Mouse (Mus musculus) c-Kit-positive CD71-positive TER-119-positive erythroid progenitor cells, embryonic 14.5 days (primary cell): ENCODE results near the gene Cstad.

Source experiments
- DNase-seq: peaks from one replicate; pipeline ENCODE4 v3.0.0-alpha.2; 2013; ENCODE audit warnings: low spot score

Cstad gene

DNA sequence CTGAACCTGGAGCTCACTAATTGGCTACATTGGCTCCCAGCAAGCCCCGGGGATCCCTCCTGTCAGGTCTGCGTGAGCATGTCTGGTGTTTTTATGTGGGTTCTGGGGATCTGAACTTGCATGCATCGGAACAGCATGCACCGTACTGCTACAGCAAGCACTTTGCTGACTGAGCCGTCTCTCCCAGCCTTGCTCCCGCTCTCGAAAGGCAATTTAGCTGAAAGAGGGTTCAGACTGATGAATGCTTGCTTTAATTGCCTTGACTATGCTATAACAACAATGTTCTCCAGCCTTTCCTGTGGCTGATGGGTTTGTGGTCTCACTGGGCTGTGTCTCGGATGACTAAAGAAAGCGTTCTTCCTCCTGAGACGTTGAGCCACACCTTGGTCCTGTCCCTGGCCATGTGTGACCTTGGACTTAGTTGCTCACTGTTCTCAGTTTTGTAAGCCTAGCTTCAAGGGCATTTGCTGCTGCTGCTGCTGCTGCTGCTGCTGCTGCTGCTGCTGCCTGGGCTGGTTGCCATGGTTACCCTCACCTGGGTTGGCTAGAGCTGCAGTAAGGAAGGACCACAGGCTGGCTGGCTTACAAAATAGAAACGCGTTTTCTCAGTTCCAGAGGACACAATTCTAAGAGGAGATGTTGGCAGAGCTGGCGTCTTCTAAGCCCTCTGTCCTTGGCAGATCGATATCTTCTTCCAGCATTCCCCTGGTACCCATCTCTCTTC is 34.4 kb downstream of the Cstad start:
- no peak for DNase-seq

GRCm38 (mm10) chr2:30629860-30630259 is 35.0 kb downstream of the Cstad start:
- no peak for DNase-seq

- DNase-seq, result no peak
Observed at GRCm38 (mm10) chr2:30636266-30636671, 41.4 kb downstream of the Cstad start.

GRCm38 (mm10) chr2:30637991-30638390 is 43.2 kb downstream of the Cstad start:
- DNase-seq, result no peak

GRCm38 (mm10) chr2:30640021-30640481 is 45.2 kb downstream of the Cstad start:
- DNase-seq, result no peak

DNA sequence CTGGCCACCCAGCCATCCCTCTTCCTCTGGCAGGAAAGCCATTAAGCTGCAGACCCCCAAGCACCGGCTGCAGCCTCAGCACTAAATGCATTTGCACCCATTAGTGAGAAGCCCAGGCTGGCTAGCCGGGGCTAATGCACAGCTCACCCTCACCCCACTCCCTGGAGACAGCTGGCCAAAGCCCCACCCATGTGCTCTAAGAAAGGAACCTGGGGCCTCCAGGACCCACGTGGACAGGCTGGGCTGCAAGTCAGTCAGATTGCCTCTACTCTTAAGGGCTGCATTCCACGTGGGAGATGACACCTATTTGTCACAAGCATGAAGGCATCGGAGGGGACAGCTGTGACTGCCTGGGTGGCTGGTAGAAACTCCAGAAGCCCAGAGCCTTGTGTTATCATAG is 48.0 kb downstream of the Cstad start:
- no peak for DNase-seq

- DNase-seq, result no peak
Observed at GRCm38 (mm10) chr2:30643422-30643821, 48.6 kb downstream of the Cstad start.

GRCm38 (mm10) chr2:30646833-30647232 is 52.0 kb downstream of the Cstad start:
- no peak for DNase-seq

DNA sequence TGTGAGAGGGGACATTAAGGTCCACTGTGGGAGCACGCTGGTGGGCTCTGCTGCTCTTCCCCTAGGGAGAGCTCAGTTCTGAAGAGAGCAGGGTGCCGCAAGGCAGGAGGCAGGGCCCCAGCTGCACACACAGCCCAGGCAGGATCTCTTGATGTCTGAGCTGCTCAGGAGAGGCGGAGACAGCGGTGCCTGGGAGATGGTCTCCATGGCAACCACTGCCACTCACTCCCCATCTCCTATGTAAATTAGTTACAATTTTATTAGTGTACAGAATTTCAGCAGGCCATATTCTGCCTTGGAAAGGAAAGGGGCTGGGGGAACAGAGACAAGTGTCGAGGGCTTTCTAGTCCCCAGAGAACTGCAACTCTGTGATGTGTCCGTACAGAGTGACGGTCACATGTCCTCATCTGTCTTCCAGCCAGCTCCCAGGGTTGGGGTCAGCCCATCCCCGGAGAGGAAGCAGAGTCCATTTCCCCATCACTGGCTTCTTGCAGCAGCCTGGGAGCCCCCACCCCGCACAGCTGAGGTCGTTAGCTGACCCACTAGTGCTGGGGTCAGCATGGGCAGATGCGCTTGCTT is 52.6 kb downstream of the Cstad start:
- no peak for DNase-seq

GRCm38 (mm10) chr2:30647882-30648494 is 53.1 kb downstream of the Cstad start:
- DNase-seq, result no peak

DNA sequence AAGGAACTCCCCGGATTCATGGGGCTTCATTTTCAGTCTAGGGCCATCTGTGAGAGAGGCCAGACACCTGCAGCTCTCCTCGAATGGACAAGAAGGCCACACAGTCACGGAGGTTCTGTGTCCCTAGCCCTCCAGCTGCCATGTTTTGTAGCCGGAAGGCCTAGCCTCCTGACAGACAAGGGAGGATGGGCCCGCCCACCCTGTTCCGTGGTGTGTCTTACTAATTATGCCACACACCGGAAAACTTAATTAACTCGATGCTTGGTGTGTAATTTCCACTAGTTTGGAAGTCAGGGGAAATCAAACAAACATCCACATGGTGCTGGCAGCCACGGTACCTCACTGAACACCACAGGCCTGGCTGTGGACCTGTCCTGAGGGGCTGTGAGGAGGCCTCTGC is 55.4 kb downstream of the Cstad start:
- no peak for DNase-seq

DNA sequence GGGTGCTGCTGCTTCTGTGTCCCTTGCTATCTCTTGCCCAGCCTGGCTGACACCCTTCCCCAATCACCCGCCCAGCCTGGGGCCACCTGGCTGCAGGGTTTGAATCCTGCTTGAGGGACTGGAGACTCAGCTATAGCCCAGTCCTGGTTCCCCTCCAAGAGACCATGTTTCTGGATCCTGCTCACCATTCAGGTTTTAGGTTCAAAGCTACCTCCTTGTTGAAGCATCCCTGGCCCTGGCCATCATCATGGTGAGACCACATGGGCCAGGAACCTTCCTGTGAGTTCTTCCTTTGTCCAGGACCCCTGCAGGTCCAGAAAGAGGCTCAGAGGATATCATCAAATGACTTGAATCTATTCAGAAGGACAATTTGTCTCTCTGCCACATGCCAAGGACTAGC is 57.0 kb downstream of the Cstad start:
- no peak for DNase-seq

DNA sequence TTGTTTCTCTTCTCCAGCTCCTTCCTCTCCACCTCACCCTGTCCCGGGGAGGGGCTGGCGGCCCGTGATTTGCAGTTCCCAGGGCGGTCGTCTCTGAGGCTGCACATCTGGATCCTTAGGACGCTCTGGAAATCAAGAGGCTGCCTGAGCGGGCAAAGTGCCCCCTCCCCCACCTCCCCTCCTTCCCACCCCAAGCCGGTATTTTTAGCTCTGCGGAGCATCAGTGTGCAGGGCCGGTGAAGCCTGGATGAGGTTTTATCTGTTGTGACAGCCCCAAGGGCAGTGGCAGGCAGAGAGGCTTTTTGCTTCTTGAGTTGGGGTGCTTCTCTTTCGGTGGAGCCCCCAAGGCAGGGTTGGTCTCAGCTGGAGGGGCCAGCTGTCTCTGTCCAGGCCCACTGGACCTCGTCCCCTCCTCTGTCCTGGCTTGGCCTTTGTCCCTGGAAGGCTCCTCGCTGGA is 57.8 kb downstream of the Cstad start:
- no peak for DNase-seq

- DNase-seq, result no peak
Observed at GRCm38 (mm10) chr2:30653046-30653445, 58.2 kb downstream of the Cstad start.

- no peak for DNase-seq
Observed at GRCm38 (mm10) chr2:30654158-30654557, 59.3 kb downstream of the Cstad start.

GRCm38 (mm10) chr2:30654582-30654981 is 59.7 kb downstream of the Cstad start:
- DNase-seq, result no peak

DNA sequence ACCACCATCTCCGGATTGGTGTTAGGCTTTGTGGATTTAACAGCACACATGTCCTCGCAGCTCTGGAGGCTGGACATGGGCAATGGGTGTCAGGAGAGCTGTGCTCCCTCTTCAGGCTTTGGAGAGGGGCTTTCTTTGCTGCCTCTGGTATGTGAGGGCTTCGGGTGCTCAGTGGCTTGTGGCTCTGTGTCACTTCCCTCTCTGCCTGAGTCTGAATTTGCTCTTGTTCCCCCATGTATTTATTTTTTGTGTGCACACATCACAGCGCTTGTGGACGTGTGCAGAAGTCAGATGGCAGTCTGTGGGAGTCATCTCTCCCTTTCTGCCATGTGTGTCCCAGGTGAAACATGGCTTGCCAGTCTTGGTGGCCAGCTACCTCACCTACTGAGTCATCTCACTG is 60.9 kb downstream of the Cstad start:
- no peak for DNase-seq

DNA sequence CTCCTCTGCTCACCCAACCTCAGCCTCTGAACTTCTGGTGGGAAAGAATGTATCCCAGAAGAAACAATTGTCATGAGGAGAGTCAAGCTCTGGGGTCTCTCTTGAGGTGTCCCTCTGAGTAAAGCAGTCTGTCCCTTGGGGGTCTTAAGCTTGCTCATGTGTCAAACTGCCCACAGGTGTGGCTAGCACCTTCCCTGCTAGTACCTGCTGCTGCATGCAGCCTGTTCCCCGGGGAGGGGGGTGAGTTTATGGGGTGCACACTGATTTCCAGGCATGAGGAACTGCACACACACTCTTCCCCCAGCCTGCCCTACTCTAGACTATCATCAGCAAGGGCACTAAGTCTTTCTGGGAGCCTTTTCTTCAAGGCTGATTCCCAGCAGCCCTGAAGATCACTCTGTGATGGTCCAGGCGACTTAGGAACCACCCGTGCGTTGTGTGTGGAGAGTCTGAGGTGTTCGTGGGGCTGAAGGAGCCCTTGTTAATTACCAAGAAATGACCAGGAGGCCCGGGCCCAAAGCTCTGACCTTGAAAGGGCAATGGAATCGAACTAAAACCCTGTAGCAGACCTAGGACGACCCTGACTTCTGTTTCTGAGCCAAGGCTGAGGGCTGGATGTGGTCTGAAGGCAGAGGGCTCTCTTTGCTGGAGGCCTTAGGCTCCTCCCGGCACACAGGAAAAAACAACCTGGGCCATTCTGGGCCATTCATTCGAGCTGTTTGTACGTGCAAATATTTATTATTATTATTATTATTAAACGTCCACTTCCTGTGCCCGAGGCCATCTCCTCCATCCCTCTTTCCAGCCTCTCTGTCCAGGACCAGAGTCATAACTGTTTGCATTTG is 62.1 kb downstream of the Cstad start:
- no peak for DNase-seq

- DNase-seq, result peak; percentile 9
Observed at GRCm38 (mm10) chr2:30657674-30658479, 63.0 kb downstream of the Cstad start.

- DNase-seq, result peak; percentile 90
Observed at GRCm38 (mm10) chr2:30658480-30658843, 63.6 kb downstream of the Cstad start.
